Mouse (Mus musculus): ENCODE measurements around the gene Tns1.

The Tns1 gene

DNA sequence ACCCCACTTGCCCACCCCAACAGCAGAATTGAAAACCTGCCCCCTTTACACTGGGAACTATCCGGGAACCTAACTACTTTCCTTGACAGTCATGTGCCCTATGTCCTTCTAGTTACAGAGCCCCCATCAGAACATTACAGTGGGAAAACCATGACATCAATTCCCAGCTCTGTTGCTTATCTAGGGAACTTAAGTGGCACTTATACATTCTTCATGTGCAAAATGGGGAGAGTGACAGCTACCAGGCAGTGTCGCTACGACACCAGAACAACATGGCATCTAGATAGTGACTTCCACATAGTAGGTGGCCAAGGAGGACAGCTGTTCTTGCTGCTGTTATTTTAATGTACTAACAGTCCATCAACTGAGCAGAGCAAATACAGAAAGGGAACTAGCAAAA lies 204.3 kb downstream of the Tns1 start:
- Histone ChIP-seq H3K27me3 (ENCODE audit: insufficient read depth, low read length) (peaks cover 4% of the 10 kb centered on the region; the same call in 1 of the 2 replicates), H3K4me3 (replicated peaks; ENCODE audit: low read length) (no peak overlapping the region), H3K9me3 (ENCODE audit: low read length) (no peaks in the 10 kb centered on the region), H3K36me3 (ENCODE audit: insufficient read depth, low read length) (no peaks in the 10 kb centered on the region), H3K4me1 (replicated peaks; ENCODE audit: low read depth, low read length) (no peaks in the 10 kb centered on the region)
- TF ChIP-seq CTCF (conservative IDR thresholded peaks at IDR 0.05; ENCODE audit: low read length) (no peak), NANOG (IDR thresholded peaks at IDR 0.05; ENCODE audit: borderline replicate concordance, low read length) (no peak), POU5F1 (IDR thresholded peaks at IDR 0.05; ENCODE audit: borderline replicate concordance, low read length) (no peak)

- H3K4me1 ChIP-seq (replicated peaks; ENCODE audit: low read depth, low read length), result peaks cover 11% of the 10 kb centered on the region
Measured at GRCm38 (mm10) chr1:73918001-73918400, 206.2 kb downstream of the Tns1 start.

DNA sequence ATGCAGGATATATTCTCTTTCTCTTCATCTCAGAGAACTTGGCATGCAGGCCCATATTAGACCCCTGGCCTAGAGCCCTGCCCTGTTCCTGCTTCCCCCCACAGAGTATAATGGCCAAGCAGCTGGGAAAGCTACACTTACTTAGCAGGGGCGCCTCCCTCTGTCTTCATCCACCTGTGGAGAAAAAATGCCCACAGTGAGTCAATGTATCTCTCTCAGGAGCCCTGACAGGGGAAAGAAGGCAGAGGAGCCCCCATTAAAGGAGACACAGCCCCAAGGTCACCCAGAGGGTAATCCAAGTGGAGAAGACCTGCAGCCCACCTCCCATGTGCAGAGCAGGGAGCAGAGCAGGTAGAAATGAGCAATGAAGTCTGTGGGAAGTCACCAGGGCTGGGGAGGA lies 208.0 kb downstream of the Tns1 start:
- Histone ChIP-seq H3K4me3 (replicated peaks; ENCODE audit: low read length) (no peak overlapping the region), H3K9me3 (ENCODE audit: low read length) (no peaks in the 10 kb centered on the region), H3K36me3 (ENCODE audit: insufficient read depth, low read length) (no peaks in the 10 kb centered on the region), H3K27me3 (ENCODE audit: insufficient read depth, low read length) (peaks cover 14% of the 10 kb centered on the region), H3K4me1 (replicated peaks; ENCODE audit: low read depth, low read length) (peaks cover 11% of the 10 kb centered on the region)
- TF ChIP-seq CTCF (conservative IDR thresholded peaks at IDR 0.05; ENCODE audit: low read length), result no peak

More at GRCm38 (mm10) chr1:73918001-73918400, 206.2 kb downstream of the Tns1 start:
- Histone ChIP-seq H3K9me3 (ENCODE audit: low read length) (no peaks in the 10 kb centered on the region), H3K27me3 (ENCODE audit: insufficient read depth, low read length) (peaks cover 14% of the 10 kb centered on the region), H3K4me3 (replicated peaks; ENCODE audit: low read length) (no peak overlapping the region), H3K36me3 (ENCODE audit: insufficient read depth, low read length) (no peaks in the 10 kb centered on the region)
- TF ChIP-seq POU5F1 (IDR thresholded peaks at IDR 0.05; ENCODE audit: borderline replicate concordance, low read length) (no peak), NANOG (IDR thresholded peaks at IDR 0.05; ENCODE audit: borderline replicate concordance, low read length) (no peak), CTCF (conservative IDR thresholded peaks at IDR 0.05; ENCODE audit: low read length) (no peak)

DNA sequence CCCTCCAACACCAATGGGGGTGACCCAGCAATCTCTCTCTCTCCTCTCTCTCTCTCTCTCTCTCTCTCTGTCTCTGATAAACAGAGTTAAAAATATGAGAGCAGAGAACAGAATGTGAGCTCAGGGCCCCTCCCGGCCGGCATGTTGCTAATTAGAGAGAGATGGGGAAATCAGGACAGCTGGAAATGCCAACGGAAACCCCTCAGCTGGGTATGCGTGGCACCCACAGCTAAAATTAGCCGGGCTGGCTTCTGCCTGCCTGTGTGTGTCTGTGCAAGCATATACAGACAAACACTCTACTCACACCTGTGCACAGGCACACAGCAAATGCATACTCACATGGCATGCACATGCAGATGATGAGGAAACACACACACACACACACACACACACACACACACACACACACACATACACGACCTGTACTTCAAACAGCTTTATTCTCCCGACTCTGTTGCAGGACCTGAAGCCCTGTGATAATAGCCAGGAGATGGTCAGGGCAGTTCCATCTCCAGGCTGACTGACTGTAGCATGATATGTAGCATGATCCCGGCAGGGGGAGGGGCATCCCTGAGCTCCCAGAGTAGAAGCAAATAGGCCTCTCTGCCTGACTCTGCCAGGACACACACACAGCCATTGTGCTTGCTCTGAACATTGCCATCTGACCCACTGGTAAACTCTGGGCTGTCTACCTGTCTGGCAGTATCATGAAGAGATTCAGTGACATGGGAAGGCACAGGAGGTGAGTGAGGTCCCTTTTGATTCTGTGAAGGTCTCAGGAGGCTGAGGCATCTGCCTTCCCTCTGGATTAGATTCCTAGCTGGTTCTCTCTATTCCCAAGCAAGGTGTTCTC lies 208.8 kb downstream of the Tns1 start:
- Histone ChIP-seq H3K4me1 (replicated peaks; ENCODE audit: low read depth, low read length) (peaks cover 11% of the 10 kb centered on the region), H3K4me3 (replicated peaks; ENCODE audit: low read length) (no peak overlapping the region), H3K9me3 (ENCODE audit: low read length) (no peaks in the 10 kb centered on the region), H3K36me3 (ENCODE audit: insufficient read depth, low read length) (no peaks in the 10 kb centered on the region), H3K27me3 (ENCODE audit: insufficient read depth, low read length) (peaks cover 14% of the 10 kb centered on the region)
- TF ChIP-seq CTCF (conservative IDR thresholded peaks at IDR 0.05; ENCODE audit: low read length) (no peak), NANOG (IDR thresholded peaks at IDR 0.05; ENCODE audit: borderline replicate concordance, low read length) (no peak), POU5F1 (IDR thresholded peaks at IDR 0.05; ENCODE audit: borderline replicate concordance, low read length) (no peak)

DNA sequence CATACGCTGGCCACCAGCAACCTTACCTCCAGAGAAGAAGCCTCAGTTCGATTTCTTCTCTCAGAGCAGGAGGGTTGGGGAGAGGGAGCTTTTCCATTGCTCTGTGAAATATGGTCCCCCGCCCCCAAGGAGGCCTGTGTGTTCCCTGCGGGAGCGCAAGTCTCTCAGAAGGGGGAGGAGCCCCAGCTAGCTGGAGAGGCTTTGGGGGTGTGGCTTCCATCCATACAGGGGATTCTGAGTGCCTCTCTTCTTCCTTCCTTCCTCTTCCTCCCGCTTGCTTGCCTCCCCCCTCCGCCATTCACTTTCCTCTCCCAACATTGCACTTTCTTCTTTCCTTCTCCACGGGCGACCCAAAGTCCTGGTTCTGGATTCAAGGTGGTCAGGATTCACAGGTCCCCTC lies 210.2 kb downstream of the Tns1 start:
- Histone ChIP-seq H3K4me1 (replicated peaks; ENCODE audit: low read depth, low read length) (peaks cover 11% of the 10 kb centered on the region), H3K9me3 (ENCODE audit: low read length) (no peaks in the 10 kb centered on the region), H3K4me3 (replicated peaks; ENCODE audit: low read length) (0 out of 2 replicates have a peak overlapping the region, but pooled peaks have one; percentile 17), H3K27me3 (ENCODE audit: insufficient read depth, low read length) (peaks cover 14% of the 10 kb centered on the region), H3K36me3 (ENCODE audit: insufficient read depth, low read length) (no peaks in the 10 kb centered on the region)
- TF ChIP-seq CTCF (conservative IDR thresholded peaks at IDR 0.05; ENCODE audit: low read length) (no peak), NANOG (IDR thresholded peaks at IDR 0.05; ENCODE audit: borderline replicate concordance, low read length) (no peak), POU5F1 (IDR thresholded peaks at IDR 0.05; ENCODE audit: borderline replicate concordance, low read length) (no peak)

- no peaks in the 10 kb centered on the region for H3K36me3 ChIP-seq (ENCODE audit: insufficient read depth, low read length)
- TF ChIP-seq CTCF (conservative IDR thresholded peaks at IDR 0.05; ENCODE audit: low read length) (no peak), POU5F1 (IDR thresholded peaks at IDR 0.05; ENCODE audit: borderline replicate concordance, low read length) (no peak), NANOG (IDR thresholded peaks at IDR 0.05; ENCODE audit: borderline replicate concordance, low read length) (no peak)
Measured at GRCm38 (mm10) chr1:73913071-73914005, 210.9 kb downstream of the Tns1 start.

DNA sequence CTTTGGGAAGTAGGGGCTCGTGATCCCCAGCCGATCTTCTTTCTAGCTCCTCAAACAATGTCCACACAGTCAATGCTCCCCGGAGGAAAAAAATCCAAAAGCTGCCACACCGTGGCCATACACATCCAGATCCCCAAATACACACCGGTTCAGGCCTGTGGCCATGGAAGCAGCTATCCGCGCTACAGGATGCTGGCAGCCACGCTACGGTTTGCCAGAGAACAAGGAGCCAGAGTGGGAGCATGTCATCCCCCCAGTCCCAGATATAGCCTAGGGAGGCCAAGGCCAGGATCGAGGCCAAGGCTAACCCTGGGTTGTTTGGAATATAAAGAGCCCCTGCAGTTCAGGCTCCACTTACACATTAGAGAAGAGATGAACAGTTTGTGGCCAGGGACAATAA lies 211.8 kb downstream of the Tns1 start:
- no peaks in the 10 kb centered on the region for H3K36me3 ChIP-seq (ENCODE audit: insufficient read depth, low read length)
- TF ChIP-seq POU5F1 (IDR thresholded peaks at IDR 0.05; ENCODE audit: borderline replicate concordance, low read length), result no peak
- no peak for TF ChIP-seq NANOG (IDR thresholded peaks at IDR 0.05; ENCODE audit: borderline replicate concordance, low read length)
- no peak for TF ChIP-seq CTCF (conservative IDR thresholded peaks at IDR 0.05; ENCODE audit: low read length)

More at GRCm38 (mm10) chr1:73913071-73914005, 210.9 kb downstream of the Tns1 start:
- Histone ChIP-seq H3K4me3 (replicated peaks; ENCODE audit: low read length) (no peak overlapping the region), H3K27me3 (ENCODE audit: insufficient read depth, low read length) (peaks cover 17% of the 10 kb centered on the region), H3K9me3 (ENCODE audit: low read length) (no peaks in the 10 kb centered on the region), H3K4me1 (replicated peaks; ENCODE audit: low read depth, low read length) (peaks cover 11% of the 10 kb centered on the region)

DNA sequence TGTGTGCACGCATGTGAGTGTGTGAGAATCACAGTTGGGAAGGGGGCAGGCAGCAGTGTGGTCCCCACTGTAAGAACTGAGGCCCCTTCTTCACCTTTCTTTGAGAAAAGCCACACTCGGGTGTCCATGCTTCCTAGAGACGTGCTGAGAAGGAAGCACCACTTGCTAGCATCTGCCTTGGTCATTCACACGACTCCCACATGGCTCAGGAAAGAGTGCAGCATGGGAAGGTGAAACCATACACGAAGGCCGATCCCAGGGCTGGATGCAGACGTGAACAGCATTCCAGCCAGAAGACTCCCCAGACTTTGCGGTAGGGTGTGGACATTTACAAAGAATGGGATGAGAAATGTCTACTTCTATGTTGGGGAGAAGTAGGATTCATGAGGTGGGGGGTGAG lies 212.3 kb downstream of the Tns1 start:
- Histone ChIP-seq H3K9me3 (ENCODE audit: low read length) (no peaks in the 10 kb centered on the region), H3K27me3 (ENCODE audit: insufficient read depth, low read length) (peaks cover 18% of the 10 kb centered on the region), H3K4me1 (replicated peaks; ENCODE audit: low read depth, low read length) (peaks cover 11% of the 10 kb centered on the region), H3K36me3 (ENCODE audit: insufficient read depth, low read length) (no peaks in the 10 kb centered on the region), H3K4me3 (replicated peaks; ENCODE audit: low read length) (no peak overlapping the region)
- TF ChIP-seq NANOG (IDR thresholded peaks at IDR 0.05; ENCODE audit: borderline replicate concordance, low read length), result no peak
- TF ChIP-seq CTCF (conservative IDR thresholded peaks at IDR 0.05; ENCODE audit: low read length), result no peak
- no peak for TF ChIP-seq POU5F1 (IDR thresholded peaks at IDR 0.05; ENCODE audit: borderline replicate concordance, low read length)

More for the DNA sequence above, 211.8 kb downstream of the Tns1 start:
- Histone ChIP-seq H3K27me3 (ENCODE audit: insufficient read depth, low read length) (peaks cover 18% of the 10 kb centered on the region), H3K4me1 (replicated peaks; ENCODE audit: low read depth, low read length) (peaks cover 11% of the 10 kb centered on the region), H3K4me3 (replicated peaks; ENCODE audit: low read length) (no peak overlapping the region), H3K9me3 (ENCODE audit: low read length) (no peaks in the 10 kb centered on the region)

Data from E14TG2a.4 (cell line).